Mouse (Mus musculus) heart, embryonic 14.5 days (tissue): ENCODE results near the gene Spred3. TPM values are rescaled to one million over a fixed set of nuclear protein-coding genes. Genes with fewer than 3 reads are reported as not detected.

Experiments used
- ATAC-seq: fragments of 200-750 bp; cut with Nextera tagmentation; 2 replicates; pipeline ENCODE4 v1.8.0; 2017; ENCODE audit warnings: low read depth, moderate TSS enrichment; ENCODE audit not compliant: insufficient number of reproducible peaks, insufficient read depth, low FRiP score
- H3K27ac ChIP-seq, 2 experiments: fragments of 200-500 bp in 1 of 2; fragments of 300-500 bp in 1 of 2; sonication (generic) in 1 of 2; replicated peaks in 1 of 2; 2 replicates each; pipeline ENCODE4 v1.5.1; 2012 to 2014; ENCODE audit warnings: low read depth in 2 of 2, low read length in 2 of 2, control low read depth in 1 of 2, mild to moderate bottlenecking in 1 of 2, mixed read lengths in 1 of 2; ENCODE audit not compliant: control insufficient read depth in 1 of 2, insufficient read depth in 1 of 2
- H3K27me3 ChIP-seq: fragments of 300-500 bp; sonication (generic); 2 replicates; pipeline ENCODE4 v1.6.1; 2014; ENCODE audit warnings: mild to moderate bottlenecking, low read length, control low read depth; ENCODE audit not compliant: control insufficient read depth, insufficient read depth
- H3K36me3 ChIP-seq: fragments of 300-500 bp; sonication (generic); 2 replicates; pipeline ENCODE4 v1.6.1; 2014; ENCODE audit warnings: mild to moderate bottlenecking, control low read depth, low read length, mixed read lengths; ENCODE audit not compliant: control insufficient read depth, insufficient read depth
- H3K4me1 ChIP-seq, 2 experiments: fragments of 200-500 bp in 1 of 2; fragments of 300-500 bp in 1 of 2; sonication (generic) in 1 of 2; 2 replicates each; pipeline ENCODE4 v1.6.1; 2012 to 2014; ENCODE audit warnings: low read length in 2 of 2, control low read depth in 1 of 2, mixed read lengths in 1 of 2; ENCODE audit not compliant: control insufficient read depth in 2 of 2, insufficient read depth in 2 of 2
- H3K4me2 ChIP-seq: fragments of 300-500 bp; sonication (generic); 2 replicates; pipeline ENCODE4 v1.6.1; 2014; ENCODE audit warnings: mild to moderate bottlenecking, low read length
- H3K4me3 ChIP-seq, 2 experiments: fragments of 200-500 bp in 1 of 2; fragments of 300-500 bp in 1 of 2; sonication (generic) in 1 of 2; 2 replicates each; pipeline ENCODE4 v1.5.1; 2012 to 2014; ENCODE audit warnings: low read length in 2 of 2, mild to moderate bottlenecking in 2 of 2, control low read depth in 1 of 2, low read depth in 1 of 2, moderate library complexity in 1 of 2; ENCODE audit not compliant: control insufficient read depth in 1 of 2, insufficient read depth in 1 of 2
- H3K9ac ChIP-seq: fragments of 300-500 bp; sonication (generic); 2 replicates; pipeline ENCODE4 v1.6.1; 2014; ENCODE audit warnings: mild to moderate bottlenecking, low read length
- H3K9me3 ChIP-seq: fragments of 300-500 bp; sonication (generic); 2 replicates; pipeline ENCODE4 v1.6.1; 2016; ENCODE audit warnings: low read length, control low read depth; ENCODE audit not compliant: control insufficient read depth
- WGBS: fragments of 180-500 bp; shearing (Covaris S2); extraction: QIAGEN DNeasy Blood & Tissue Kit; methylation state at CpG from one replicate; pipeline ENCODE4 v1.1.7; 2014; 5-methylcytosine and 5-hydroxymethylcytosine counted together
- polyA plus RNA-seq: library from polyadenylated mRNA; unstranded; fragments of >200 nt; fragmentation: Nextera tagmentation; extraction: Ambion mirVana; gene quantifications from 2 replicates; pipeline ENCODE4 v1.2.1, GENCODE M21; 2014

Spred3 gene
- polyA plus RNA-seq, 1 experiment from 2014 or later, result 1.6 TPM

GRCm38 (mm10) chr7:29179323-29179722 is 9.1 kb upstream of the Spred3 start:
- 24% methylated on average over 7 of the region's 7 CpGs for WGBS
- ATAC-seq, result no peak
- H3K9me3 ChIP-seq, result no peaks in the 10 kb centered on the region
- peaks cover 6 to 15% of the 10 kb centered on the region in 2 experiments for H3K4me1 ChIP-seq
- H3K36me3 ChIP-seq, result peaks cover 43% of the 10 kb centered on the region
- no peak overlapping the region for H3K27ac ChIP-seq
- peak overlapping the region; percentile 82 for H3K4me2 ChIP-seq
- peak overlapping the region; percentile 86 for H3K9ac ChIP-seq
- peak overlapping the region; percentile 29 to 71 for H3K4me3 ChIP-seq
- no peaks in the 10 kb centered on the region for H3K27me3 ChIP-seq

- WGBS, result 92% methylated on average over 4 of the region's 4 CpGs
- Histone ChIP-seq H3K4me3 (no peak overlapping the region), H3K9ac (no peak overlapping the region), H3K4me1 (peaks cover 6 to 15% of the 10 kb centered on the region in 2 experiments), H3K27ac (no peak overlapping the region), H3K36me3 (peaks cover 55% of the 10 kb centered on the region), H3K9me3 (no peaks in the 10 kb centered on the region), H3K27me3 (peaks cover 9% of the 10 kb centered on the region), H3K4me2 (0 out of 2 replicates have a peak overlapping the region, but pooled peaks have one; percentile 82)
- ATAC-seq, result no peak
Observed at GRCm38 (mm10) chr7:29178106-29178505, 7.9 kb upstream of the Spred3 start.

- 36% methylated on average over 32 of the region's 32 CpGs for WGBS
- H3K27ac ChIP-seq, result no peak overlapping the region
- ATAC-seq, result no peak
- peak overlapping the region in 1 of 2 experiments; percentile 60; a peak in 1 of 4 replicates for H3K4me3 ChIP-seq
- H3K4me2 ChIP-seq, result no peak overlapping the region
- H3K27me3 ChIP-seq, result peaks cover 42% of the 10 kb centered on the region
- peaks cover 21 to 30% of the 10 kb centered on the region in 2 experiments; a peak in 3 of 4 replicates for H3K4me1 ChIP-seq
- no peaks in the 10 kb centered on the region for H3K9me3 ChIP-seq
- peaks cover 49% of the 10 kb centered on the region for H3K36me3 ChIP-seq
- H3K9ac ChIP-seq, result no peak overlapping the region
Observed at GRCm38 (mm10) chr7:29172390-29173016, 2.3 kb upstream of the Spred3 start.

GRCm38 (mm10) chr7:29171562-29172097 is 1.4 kb upstream of the Spred3 start:
- H3K9me3 ChIP-seq, result no peaks in the 10 kb centered on the region
- H3K27ac ChIP-seq, result no peak overlapping the region
- H3K9ac ChIP-seq, result peak overlapping the region; percentile 65
- WGBS, result 6% methylated on average over 34 of the region's 34 CpGs
- H3K4me1 ChIP-seq, result peaks cover 21 to 30% of the 10 kb centered on the region in 2 experiments; a peak in 3 of 4 replicates
- peaks cover 41% of the 10 kb centered on the region for H3K36me3 ChIP-seq
- ATAC-seq, result no peak
- H3K4me3 ChIP-seq, result peak overlapping the region; percentile 60 to 68; a peak in 3 of 4 replicates
- peak overlapping the region; percentile 82 for H3K4me2 ChIP-seq
- H3K27me3 ChIP-seq, result peaks cover 46% of the 10 kb centered on the region

- no peaks in the 10 kb centered on the region for H3K9me3 ChIP-seq
- peak overlapping the region; percentile 60 to 68 for H3K4me3 ChIP-seq
- peaks cover 21 to 30% of the 10 kb centered on the region in 2 experiments; a peak in 3 of 4 replicates for H3K4me1 ChIP-seq
- peak overlapping the region; percentile 82 for H3K4me2 ChIP-seq
- peaks cover 46% of the 10 kb centered on the region for H3K27me3 ChIP-seq
- no peak for ATAC-seq
- 2% methylated on average over 43 of the region's 43 CpGs for WGBS
- peak overlapping the region; percentile 65 for H3K9ac ChIP-seq
- H3K36me3 ChIP-seq, result peaks cover 35% of the 10 kb centered on the region
- no peak overlapping the region for H3K27ac ChIP-seq
Observed at GRCm38 (mm10) chr7:29170755-29171561, 747 bp upstream of the Spred3 start.

GRCm38 (mm10) chr7:29169231-29170065 is 763 bp downstream of the Spred3 start:
- Histone ChIP-seq H3K27ac (peak overlapping the region in 1 of 2 experiments; percentile 63; a peak in 1 of 4 replicates), H3K9ac (peak overlapping the region; percentile 71), H3K4me3 (peak overlapping the region; percentile 60 to 68), H3K36me3 (peaks cover 20% of the 10 kb centered on the region), H3K4me2 (peak overlapping the region; percentile 82), H3K4me1 (peaks cover 21 to 30% of the 10 kb centered on the region in 2 experiments; a peak in 3 of 4 replicates), H3K27me3 (peaks cover 46% of the 10 kb centered on the region), H3K9me3 (no peaks in the 10 kb centered on the region)
- peak; percentile 83 for ATAC-seq
- under 1% methylated on average over 31 of the region's 39 CpGs for WGBS

GRCm38 (mm10) chr7:29168791-29169230 is 1.4 kb downstream of the Spred3 start:
- peak overlapping the region; percentile 60 to 68 for H3K4me3 ChIP-seq
- H3K36me3 ChIP-seq, result peaks cover 13% of the 10 kb centered on the region
- H3K9ac ChIP-seq, result peak overlapping the region; percentile 71
- H3K4me1 ChIP-seq, result peaks cover 21 to 30% of the 10 kb centered on the region in 2 experiments; a peak in 3 of 4 replicates
- H3K27me3 ChIP-seq, result peaks cover 44% of the 10 kb centered on the region
- ATAC-seq, result no peak
- no peak overlapping the region for H3K27ac ChIP-seq
- 0% methylated on average over 14 of the region's 14 CpGs for WGBS
- H3K9me3 ChIP-seq, result no peaks in the 10 kb centered on the region
- H3K4me2 ChIP-seq, result peak overlapping the region; percentile 82
